Mouse (Mus musculus) kidney, postnatal 14 days (tissue): ENCODE results near the gene Phxr2.
"Not testable (repeated sequence)": the region's sequence is repeated elsewhere in the genome, so short reads cannot be mapped to it uniquely, and the experiment has no call there.

Source experiments
- DNase-seq: peaks from one replicate; pipeline ENCODE4 v3.0.0; 2022; ENCODE audit warnings: mixed read lengths

The Phxr2 gene

GRCm38 (mm10) chr10:99126225-99126624 lies at the start of gene Phxr2:
Gene Phxr2, minus strand, starts transcription at chr10:99126325.
- DNase-seq: no peak

- peak; percentile 21 for DNase-seq
These were observed 46.9 kb upstream of the Phxr2 start for GRCm38 (mm10) chr10:99172906-99173507.

- peak; percentile 85 for DNase-seq
These were observed 45.9 kb upstream of the Phxr2 start for GRCm38 (mm10) chr10:99171961-99172497.

- peak; percentile 38 for DNase-seq
These were observed 43.6 kb upstream of the Phxr2 start for GRCm38 (mm10) chr10:99169765-99170129.

- DNase-seq: peak; percentile 67
These were observed 43.0 kb upstream of the Phxr2 start for GRCm38 (mm10) chr10:99168840-99169764.

- DNase-seq: peak; percentile 40
These were observed 42.3 kb upstream of the Phxr2 start for GRCm38 (mm10) chr10:99168404-99168803.

- DNase-seq: peak; percentile 55
These were observed 40.3 kb upstream of the Phxr2 start for GRCm38 (mm10) chr10:99166392-99166791.

- peak; percentile 72 for DNase-seq
These were observed 39.7 kb upstream of the Phxr2 start for GRCm38 (mm10) chr10:99165751-99166282.

GRCm38 (mm10) chr10:99164871-99165477 lies 38.8 kb upstream of the Phxr2 start:
- DNase-seq: peak; percentile 65

GRCm38 (mm10) chr10:99163002-99163401 lies 36.9 kb upstream of the Phxr2 start:
- no peak for DNase-seq

GRCm38 (mm10) chr10:99161987-99162582 lies 36.0 kb upstream of the Phxr2 start:
- DNase-seq: peak; percentile 38

- DNase-seq: not testable (repeated sequence)
These were observed 31.6 kb upstream of the Phxr2 start for GRCm38 (mm10) chr10:99157697-99158096.

- no peak for DNase-seq
These were observed 30.7 kb upstream of the Phxr2 start for GRCm38 (mm10) chr10:99156808-99157207.

GRCm38 (mm10) chr10:99154635-99155034 lies 28.5 kb upstream of the Phxr2 start:
- DNase-seq: no peak

GRCm38 (mm10) chr10:99152063-99152462 lies 25.9 kb upstream of the Phxr2 start:
- DNase-seq: no peak

- DNase-seq: no peak
These were observed 25.5 kb upstream of the Phxr2 start for GRCm38 (mm10) chr10:99151580-99151979.

GRCm38 (mm10) chr10:99150016-99150415 lies 23.9 kb upstream of the Phxr2 start:
- DNase-seq: no peak

GRCm38 (mm10) chr10:99146596-99146995 lies 20.5 kb upstream of the Phxr2 start:
- no peak for DNase-seq

GRCm38 (mm10) chr10:99145611-99146010 lies 19.5 kb upstream of the Phxr2 start:
- no peak for DNase-seq

GRCm38 (mm10) chr10:99136337-99136736 lies 10.2 kb upstream of the Phxr2 start:
- DNase-seq: no peak

- DNase-seq: no peak
These were observed 7.3 kb upstream of the Phxr2 start for GRCm38 (mm10) chr10:99133321-99133875.

GRCm38 (mm10) chr10:99132595-99133272 lies 6.6 kb upstream of the Phxr2 start:
- no peak for DNase-seq
